Mouse (Mus musculus) gastrocnemius, postnatal 4 days (tissue): ENCODE data around the gene Olfr282. TPM values are rescaled to one million over a fixed set of nuclear protein-coding genes. Genes with fewer than 3 reads are reported as not detected.

Experiments
- DNase-seq, 2 experiments: peaks; one replicate each; pipeline ENCODE4 v3.0.0; 2021 to 2022; ENCODE audit warnings: low spot score in 2 of 2, mixed read lengths in 2 of 2
- total RNA-seq, 2 experiments: library from RNA; stranded (reverse); gene quantifications; 2 replicates each; pipeline ENCODE4 v1.2.3; 2021

Gene Olfr282
- total RNA-seq, 2 experiments from 2014 or later, result not detected

DNA sequence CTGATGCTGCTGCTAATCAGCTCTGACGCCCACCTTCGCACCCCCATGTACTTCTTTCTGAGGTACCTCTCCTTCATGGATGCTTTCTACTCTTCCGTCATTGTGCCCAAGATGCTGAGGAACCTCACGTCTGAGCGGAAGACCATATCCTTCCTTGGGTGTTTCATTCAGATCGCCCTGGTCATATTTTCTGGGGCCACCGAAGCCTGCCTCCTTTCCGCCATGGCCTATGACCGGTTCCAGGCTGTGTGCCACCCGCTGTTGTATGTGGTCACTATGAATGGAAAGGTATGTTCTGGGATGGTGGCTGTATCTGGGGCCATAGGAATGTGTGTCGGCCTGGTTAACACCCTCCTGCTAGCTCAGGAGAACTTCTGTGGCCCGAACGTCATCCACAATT is 40.5 kb downstream of the Olfr282 start:
- DNase-seq, result no peak

DNA sequence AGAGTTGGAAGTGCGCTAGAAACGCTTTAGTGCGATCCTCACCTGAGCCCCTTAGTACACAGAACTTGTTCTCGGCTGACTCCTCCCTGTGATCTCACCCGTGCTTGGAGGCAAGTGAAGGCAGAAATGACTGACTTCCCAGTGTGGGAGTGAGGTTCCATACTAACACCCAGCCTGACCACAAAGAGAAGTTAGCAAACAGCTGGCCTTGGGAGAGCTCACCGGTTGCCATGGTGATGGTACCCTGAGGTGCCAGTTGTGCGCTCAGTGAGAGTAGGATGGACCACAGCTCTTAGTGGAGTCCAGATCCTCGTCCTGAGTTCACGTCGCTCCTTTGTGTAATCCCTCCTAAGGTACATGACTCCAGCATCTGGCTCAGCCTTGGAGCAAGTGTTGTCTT is 43.9 kb downstream of the Olfr282 start:
- DNase-seq, result no peak

DNA sequence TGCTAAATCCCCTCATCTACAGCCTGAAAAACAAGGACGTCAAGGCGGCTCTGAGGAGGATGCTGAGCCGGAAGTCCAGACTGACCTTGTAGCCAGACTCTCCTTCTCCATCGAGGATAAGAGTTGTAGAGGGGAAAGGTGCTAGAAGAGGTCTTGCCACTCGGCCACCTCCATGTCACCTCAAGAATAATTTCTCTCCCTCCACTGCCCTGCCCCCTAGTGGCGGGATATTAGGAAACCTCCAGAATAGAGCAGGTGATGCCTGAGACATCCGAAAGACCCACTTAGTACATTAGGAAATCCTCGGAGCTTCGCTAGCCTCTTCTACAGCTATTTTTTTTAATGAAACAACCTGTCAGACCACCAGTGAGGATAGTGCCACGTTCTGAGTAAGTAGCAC is 44.4 kb downstream of the Olfr282 start:
- DNase-seq, result peak in 1 of 2 experiments; percentile 37

- DNase-seq, result no peak
These were observed 45.3 kb downstream of the Olfr282 start for GRCm38 (mm10) chr15:98476281-98476680.

GRCm38 (mm10) chr15:98479568-98480102 is 48.6 kb downstream of the Olfr282 start:
- DNase-seq, result no peak

DNA sequence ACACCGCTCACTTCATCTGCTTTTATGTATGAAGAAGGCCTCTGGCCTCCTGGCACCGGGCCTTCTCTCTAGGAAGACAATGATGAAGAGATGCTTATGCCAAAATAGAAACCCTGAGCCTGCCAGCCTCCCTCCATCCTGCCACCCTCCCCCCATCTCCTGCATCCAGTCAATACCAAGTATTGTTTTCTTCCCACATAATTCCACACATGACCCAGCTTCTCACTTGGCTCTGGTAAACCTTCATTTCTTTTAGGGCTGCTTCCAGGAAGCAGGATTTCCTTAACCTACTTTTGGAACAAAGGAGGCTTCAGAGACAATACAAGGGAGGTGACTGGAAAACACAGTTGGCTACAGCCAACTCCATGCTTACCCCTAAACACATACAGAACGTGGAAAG is 51.7 kb downstream of the Olfr282 start, which contains the start of gene Lalba:
Gene Lalba (minus strand): TSS at position 21 of the 400 bp plus-strand sequence.
- DNase-seq, result no peak

DNA sequence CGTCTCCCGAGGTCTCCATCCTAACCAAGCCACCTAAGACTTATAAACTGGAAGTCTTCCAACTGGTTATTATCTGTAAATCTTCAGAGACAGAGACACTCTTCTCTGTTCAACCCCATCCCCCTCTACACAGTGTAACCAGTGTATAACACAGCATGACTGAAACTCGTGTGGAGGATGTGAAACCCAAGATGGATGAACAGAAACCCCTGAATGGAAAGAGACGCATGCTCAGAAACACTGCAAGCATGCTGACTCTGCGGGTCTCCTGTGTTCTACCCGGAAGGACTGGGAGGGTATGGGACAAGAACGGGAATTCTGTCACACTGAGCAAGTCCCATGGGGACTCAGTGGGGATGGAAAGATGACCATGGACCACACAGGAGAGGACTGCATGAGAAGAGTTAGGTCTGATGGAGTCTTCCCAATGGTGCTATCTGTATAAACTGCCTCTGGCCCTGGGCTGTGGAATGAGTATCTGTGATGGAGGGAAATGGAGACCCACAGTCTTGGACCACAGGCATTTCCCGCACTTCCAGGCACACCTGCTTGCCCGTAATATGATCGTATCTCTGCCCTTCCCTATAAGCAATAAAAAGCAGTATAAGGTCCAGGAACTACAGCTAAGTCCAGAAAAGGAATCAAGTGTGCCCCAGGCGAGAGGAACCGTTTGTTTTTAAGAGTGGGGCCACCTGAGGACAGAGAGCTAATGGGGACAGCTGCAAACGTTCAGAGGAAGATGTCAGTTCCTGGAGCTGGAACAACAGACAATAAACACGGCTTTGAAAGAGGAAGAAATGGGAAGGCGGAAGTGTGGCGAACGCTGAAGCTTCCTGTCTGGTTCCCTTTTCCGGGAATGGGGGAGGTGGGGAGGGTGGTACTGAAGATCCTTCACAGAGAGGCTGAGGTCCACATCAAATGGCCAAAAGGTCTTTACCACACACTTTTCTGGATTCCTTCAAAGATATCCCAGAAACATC is 53.2 kb downstream of the Olfr282 start:
- peak in 1 of 2 experiments; percentile 34 for DNase-seq

- DNase-seq, result no peak
These were observed 55.5 kb downstream of the Olfr282 start for GRCm38 (mm10) chr15:98486433-98487021.

Other genes with a start within 250 kb of the Olfr282 start
- gene Olfr288, start 235.7 kb upstream of the Olfr282 start, total RNA-seq, result not detected
- gene Gm44579, start 210.2 kb upstream of the Olfr282 start, total RNA-seq, result not detected
- gene Olfr287, start 210.2 kb upstream of the Olfr282 start, total RNA-seq, result not detected
- gene Olfr286, start 196.8 kb upstream of the Olfr282 start, total RNA-seq, result not detected
- not detected for gene H1fnt, start 173.9 kb upstream of the Olfr282 start, total RNA-seq
- gene Zfp641, start 135.1 kb upstream of the Olfr282 start, total RNA-seq, result 10 to 100 TPM in 1 of 2 experiments, 1 to 10 TPM in 1; 9.8 to 10.7 TPM
- gene Olfr285, start 113.9 kb upstream of the Olfr282 start, total RNA-seq, result not detected
- gene Olfr284, start 90.2 kb upstream of the Olfr282 start, total RNA-seq, result not detected
- not detected for gene Olfr283, start 50.3 kb upstream of the Olfr282 start, total RNA-seq
- not detected for gene Olfr281, start 21.4 kb downstream of the Olfr282 start, total RNA-seq
- not detected for gene OR5BS1P, start 38.7 kb downstream of the Olfr282 start, total RNA-seq
- gene Lalba, start 51.5 kb downstream of the Olfr282 start, total RNA-seq, result not detected
- not detected for gene Olfr279, start 61.2 kb downstream of the Olfr282 start, total RNA-seq
- 10 to 100 TPM; 75.4 to 83.9 TPM for gene Kansl2, start 103.0 kb downstream of the Olfr282 start, total RNA-seq
- 10 to 100 TPM; 31.3 to 35.4 TPM for gene Ccnt1, start 139.7 kb downstream of the Olfr282 start, total RNA-seq
- gene 4930415O20Rik, start 139.8 kb downstream of the Olfr282 start, total RNA-seq, result under 1 TPM in 1 of 2 experiments, not detected in 1; 0.54 TPM
- gene Adcy6, start 178.9 kb downstream of the Olfr282 start, total RNA-seq, result 10 to 100 TPM; 56.6 to 60.6 TPM
- 10 to 100 TPM; 22.1 to 22.5 TPM for gene Cacnb3, start 199.6 kb downstream of the Olfr282 start, total RNA-seq
- 10 to 100 TPM; 62.5 to 67.3 TPM for gene Ddx23, start 231.7 kb downstream of the Olfr282 start, total RNA-seq
- gene Rnd1, start 246.2 kb downstream of the Olfr282 start, total RNA-seq, result 1 to 10 TPM in 1 of 2 experiments, under 1 TPM in 1; 0.75 to 1.2 TPM